Mouse (Mus musculus): ENCODE measurements around the gene Tldc2. TPM values are rescaled to one million over a fixed set of nuclear protein-coding genes. Genes with fewer than 3 reads are reported as not detected.
A peak's percentile ranks its signal among the peaks of the same experiment; 100 is the strongest.

The Tldc2 gene
- polyA plus RNA-seq, 1 experiment from 2014 or later, result 0.38 TPM

- Histone ChIP-seq H3K9me3 (ENCODE audit: control insufficient read depth, low read length) (peaks cover 4% of the 10 kb centered on the region; the same call in 1 of the 2 replicates), H3K36me3 (ENCODE audit: control insufficient read depth, insufficient read depth, low read length) (peaks cover 75% of the 10 kb centered on the region), H3K4me3 (ENCODE audit: low read length) (no peak overlapping the region), H3K27ac (ENCODE audit: low read depth, low read length) (no peak overlapping the region), H3K27me3 (ENCODE audit: control insufficient read depth, insufficient read depth, low read length) (no peaks in the 10 kb centered on the region), H3K4me1 (ENCODE audit: control insufficient read depth, insufficient read depth, low read length) (no peaks in the 10 kb centered on the region), H3K9ac (ENCODE audit: low read depth, low read length) (no peak overlapping the region), H3K4me2 (replicated peaks; ENCODE audit: low read depth, low read length) (no peak overlapping the region)
- WGBS, result 92% methylated on average over 13 of the region's 13 CpGs
- ATAC-seq (ENCODE audit: low FRiP score, low TSS enrichment), result no peak
Observed at GRCm38 (mm10) chr2:157048395-157049181, 38.3 kb upstream of the Tldc2 start.

- WGBS, result 72% methylated on average over 8 of the region's 8 CpGs
- Histone ChIP-seq H3K4me1 (ENCODE audit: control insufficient read depth, insufficient read depth, low read length) (no peaks in the 10 kb centered on the region), H3K27ac (ENCODE audit: low read depth, low read length) (no peak overlapping the region), H3K4me2 (replicated peaks; ENCODE audit: low read depth, low read length) (no peak overlapping the region), H3K27me3 (ENCODE audit: control insufficient read depth, insufficient read depth, low read length) (no peaks in the 10 kb centered on the region), H3K9me3 (ENCODE audit: control insufficient read depth, low read length) (peaks cover 4% of the 10 kb centered on the region; the same call in 1 of the 2 replicates), H3K36me3 (ENCODE audit: control insufficient read depth, insufficient read depth, low read length) (peaks cover 69% of the 10 kb centered on the region), H3K4me3 (ENCODE audit: low read length) (no peak overlapping the region), H3K9ac (ENCODE audit: low read depth, low read length) (no peak overlapping the region)
- ATAC-seq (ENCODE audit: low FRiP score, low TSS enrichment), result no peak
Observed at GRCm38 (mm10) chr2:157049831-157050243, 37.0 kb upstream of the Tldc2 start.

- Histone ChIP-seq H3K4me2 (replicated peaks; ENCODE audit: low read depth, low read length) (no peak overlapping the region), H3K27me3 (ENCODE audit: control insufficient read depth, insufficient read depth, low read length) (no peaks in the 10 kb centered on the region), H3K9ac (ENCODE audit: low read depth, low read length) (no peak overlapping the region), H3K27ac (ENCODE audit: low read depth, low read length) (no peak overlapping the region), H3K4me1 (ENCODE audit: control insufficient read depth, insufficient read depth, low read length) (no peaks in the 10 kb centered on the region), H3K4me3 (ENCODE audit: low read length) (no peak overlapping the region), H3K9me3 (ENCODE audit: control insufficient read depth, low read length) (no peaks in the 10 kb centered on the region), H3K36me3 (ENCODE audit: control insufficient read depth, insufficient read depth, low read length) (peaks cover 62% of the 10 kb centered on the region)
- WGBS, result 46% methylated on average over 8 of the region's 8 CpGs
- no peak for ATAC-seq (ENCODE audit: low FRiP score, low TSS enrichment)
Observed at GRCm38 (mm10) chr2:157052448-157052847, 34.4 kb upstream of the Tldc2 start.

- no peak overlapping the region for H3K4me3 ChIP-seq (ENCODE audit: low read length)
- H3K4me2 ChIP-seq (replicated peaks; ENCODE audit: low read depth, low read length), result no peak overlapping the region
- H3K4me1 ChIP-seq (ENCODE audit: control insufficient read depth, insufficient read depth, low read length), result 0 out of 2 replicates have a peak, but pooled peaks cover under 1% of the 10 kb centered on the region
- H3K9me3 ChIP-seq (ENCODE audit: control insufficient read depth, low read length), result no peaks in the 10 kb centered on the region
- 95% methylated on average over 5 of the region's 5 CpGs for WGBS
- H3K9ac ChIP-seq (ENCODE audit: low read depth, low read length), result no peak overlapping the region
- peaks cover 66% of the 10 kb centered on the region for H3K36me3 ChIP-seq (ENCODE audit: control insufficient read depth, insufficient read depth, low read length)
- H3K27me3 ChIP-seq (ENCODE audit: control insufficient read depth, insufficient read depth, low read length), result no peaks in the 10 kb centered on the region
- no peak for ATAC-seq (ENCODE audit: low FRiP score, low TSS enrichment)
- H3K27ac ChIP-seq (ENCODE audit: low read depth, low read length), result no peak overlapping the region
Observed at GRCm38 (mm10) chr2:157053124-157053523, 33.7 kb upstream of the Tldc2 start.

- Histone ChIP-seq H3K36me3 (ENCODE audit: control insufficient read depth, insufficient read depth, low read length) (peaks cover 60% of the 10 kb centered on the region), H3K27me3 (ENCODE audit: control insufficient read depth, insufficient read depth, low read length) (no peaks in the 10 kb centered on the region), H3K9ac (ENCODE audit: low read depth, low read length) (no peak overlapping the region), H3K4me3 (ENCODE audit: low read length) (no peak overlapping the region), H3K4me1 (ENCODE audit: control insufficient read depth, insufficient read depth, low read length) (peaks cover 7% of the 10 kb centered on the region), H3K27ac (ENCODE audit: low read depth, low read length) (no peak overlapping the region), H3K4me2 (replicated peaks; ENCODE audit: low read depth, low read length) (no peak overlapping the region), H3K9me3 (ENCODE audit: control insufficient read depth, low read length) (no peaks in the 10 kb centered on the region)
- 82% methylated on average over 4 of the region's 4 CpGs for WGBS
- no peak for ATAC-seq (ENCODE audit: low FRiP score, low TSS enrichment)
Observed at GRCm38 (mm10) chr2:157053787-157054186, 33.1 kb upstream of the Tldc2 start.

GRCm38 (mm10) chr2:157054297-157054696 is 32.6 kb upstream of the Tldc2 start:
- H3K9ac ChIP-seq (ENCODE audit: low read depth, low read length), result no peak overlapping the region
- H3K4me2 ChIP-seq (replicated peaks; ENCODE audit: low read depth, low read length), result no peak overlapping the region
- WGBS, result 79% methylated on average over 8 of the region's 8 CpGs
- peaks cover 57% of the 10 kb centered on the region for H3K36me3 ChIP-seq (ENCODE audit: control insufficient read depth, insufficient read depth, low read length)
- ATAC-seq (ENCODE audit: low FRiP score, low TSS enrichment), result no peak
- no peak overlapping the region for H3K4me3 ChIP-seq (ENCODE audit: low read length)
- peaks cover 12% of the 10 kb centered on the region for H3K4me1 ChIP-seq (ENCODE audit: control insufficient read depth, insufficient read depth, low read length)
- H3K27ac ChIP-seq (ENCODE audit: low read depth, low read length), result no peak overlapping the region
- no peaks in the 10 kb centered on the region for H3K27me3 ChIP-seq (ENCODE audit: control insufficient read depth, insufficient read depth, low read length)
- no peaks in the 10 kb centered on the region for H3K9me3 ChIP-seq (ENCODE audit: control insufficient read depth, low read length)

- no peak overlapping the region for H3K4me2 ChIP-seq (replicated peaks; ENCODE audit: low read depth, low read length)
- no peaks in the 10 kb centered on the region for H3K9me3 ChIP-seq (ENCODE audit: control insufficient read depth, low read length)
- H3K27me3 ChIP-seq (ENCODE audit: control insufficient read depth, insufficient read depth, low read length), result no peaks in the 10 kb centered on the region
- no peak for ATAC-seq (ENCODE audit: low FRiP score, low TSS enrichment)
- H3K9ac ChIP-seq (ENCODE audit: low read depth, low read length), result no peak overlapping the region
- WGBS, result 74% methylated on average over 5 of the region's 5 CpGs
- H3K4me3 ChIP-seq (ENCODE audit: low read length), result no peak overlapping the region
- 0 out of 2 replicates have a peak overlapping the region, but pooled peaks have one; percentile 21 for H3K27ac ChIP-seq (ENCODE audit: low read depth, low read length)
- peaks cover 57% of the 10 kb centered on the region for H3K36me3 ChIP-seq (ENCODE audit: control insufficient read depth, insufficient read depth, low read length)
- peaks cover 17% of the 10 kb centered on the region for H3K4me1 ChIP-seq (ENCODE audit: control insufficient read depth, insufficient read depth, low read length)
Observed at GRCm38 (mm10) chr2:157054816-157055215, 32.0 kb upstream of the Tldc2 start.

- Histone ChIP-seq H3K9me3 (ENCODE audit: control insufficient read depth, low read length) (no peaks in the 10 kb centered on the region), H3K36me3 (ENCODE audit: control insufficient read depth, insufficient read depth, low read length) (peaks cover 55% of the 10 kb centered on the region), H3K4me1 (ENCODE audit: control insufficient read depth, insufficient read depth, low read length) (peaks cover 17% of the 10 kb centered on the region), H3K4me3 (ENCODE audit: low read length) (no peak overlapping the region), H3K9ac (ENCODE audit: low read depth, low read length) (no peak overlapping the region), H3K27me3 (ENCODE audit: control insufficient read depth, insufficient read depth, low read length) (no peaks in the 10 kb centered on the region), H3K4me2 (replicated peaks; ENCODE audit: low read depth, low read length) (no peak overlapping the region), H3K27ac (ENCODE audit: low read depth, low read length) (no peak overlapping the region)
- no peak for ATAC-seq (ENCODE audit: low FRiP score, low TSS enrichment)
- 90% methylated on average over 6 of the region's 6 CpGs for WGBS
Observed at GRCm38 (mm10) chr2:157055721-157056120, 31.1 kb upstream of the Tldc2 start.

GRCm38 (mm10) chr2:157057186-157057585 is 29.7 kb upstream of the Tldc2 start:
- H3K27ac ChIP-seq (ENCODE audit: low read depth, low read length), result peak overlapping the region; percentile 55; the same call in 1 of the 2 replicates
- no peak overlapping the region for H3K4me3 ChIP-seq (ENCODE audit: low read length)
- peaks cover 17% of the 10 kb centered on the region for H3K4me1 ChIP-seq (ENCODE audit: control insufficient read depth, insufficient read depth, low read length)
- no peaks in the 10 kb centered on the region for H3K27me3 ChIP-seq (ENCODE audit: control insufficient read depth, insufficient read depth, low read length)
- 89% methylated on average over 3 of the region's 3 CpGs for WGBS
- no peak overlapping the region for H3K9ac ChIP-seq (ENCODE audit: low read depth, low read length)
- peaks cover 45% of the 10 kb centered on the region for H3K36me3 ChIP-seq (ENCODE audit: control insufficient read depth, insufficient read depth, low read length)
- no peak overlapping the region for H3K4me2 ChIP-seq (replicated peaks; ENCODE audit: low read depth, low read length)
- H3K9me3 ChIP-seq (ENCODE audit: control insufficient read depth, low read length), result no peaks in the 10 kb centered on the region
- no peak for ATAC-seq (ENCODE audit: low FRiP score, low TSS enrichment)
